Mouse (Mus musculus): ENCODE data around the gene Rnf7.

DNA sequence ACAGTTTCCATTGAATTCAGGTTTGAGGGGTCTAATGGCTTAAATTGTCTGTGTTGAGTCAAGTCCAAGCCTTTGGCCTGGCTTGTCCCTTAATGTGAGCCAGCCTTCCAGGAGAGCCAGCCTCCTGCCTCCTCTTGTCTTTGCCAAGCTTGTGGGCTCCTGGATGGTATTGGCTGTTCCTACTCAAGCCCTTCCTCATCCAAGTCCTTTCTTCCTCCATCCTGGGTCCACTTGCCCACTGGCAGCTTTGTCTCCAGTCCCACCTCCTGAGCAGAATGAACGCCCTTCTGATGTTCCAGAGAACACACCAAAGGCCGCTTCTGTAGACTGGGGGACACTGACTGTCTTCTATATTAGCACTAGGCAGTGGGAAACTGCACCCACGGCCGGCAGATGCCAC, 26.7 kb upstream of the Rnf7 start:
- no peak for TF ChIP-seq CTCF (IDR thresholded peaks at IDR 0.05; ENCODE audit: borderline replicate concordance, insufficient read depth, low read depth, low read length)
- TF ChIP-seq POLR2A (IDR thresholded peaks at IDR 0.05; ENCODE audit: borderline replicate concordance, insufficient read depth, low read length): no peak

Data from cerebellum, adult 2 months (tissue).